Mouse (Mus musculus): ENCODE results near the gene Rpp40.
A peak's percentile ranks its signal among the peaks of the same experiment; 100 is the strongest.

The Rpp40 gene

GRCm38 (mm10) chr13:35852851-35853575 is 53.1 kb downstream of the Rpp40 start:
- peak; percentile 93 for DNase-seq (ENCODE audit: low read depth, low spot score)

- DNase-seq (ENCODE audit: low read depth, low spot score): no peak
Observed at GRCm38 (mm10) chr13:35851581-35851980, 54.6 kb downstream of the Rpp40 start.

GRCm38 (mm10) chr13:35848694-35849093 is 57.5 kb downstream of the Rpp40 start:
- DNase-seq (ENCODE audit: low read depth, low spot score): peak; percentile 24

- no peak for DNase-seq (ENCODE audit: low read depth, low spot score)
Observed at GRCm38 (mm10) chr13:35845306-35845705, 60.9 kb downstream of the Rpp40 start.

All from ZHBTc4 (cell line).